Mouse (Mus musculus) frontal cortex, postnatal 25 days (tissue): Measurements from ENCODE around the gene Tmod4.

ENCODE experiments used
- DNase-seq, 2 experiments: peaks; one replicate each; pipeline ENCODE4 v3.0.0; 2022; ENCODE audit warnings: low spot score in 2 of 2

Gene Tmod4

GRCm38 (mm10) chr3:95136336-95136735 is 12.1 kb downstream of the Tmod4 start:
- DNase-seq, result no peak

GRCm38 (mm10) chr3:95139586-95140288 is 15.5 kb downstream of the Tmod4 start:
- no peak for DNase-seq

GRCm38 (mm10) chr3:95140289-95140595 is 16.0 kb downstream of the Tmod4 start:
- DNase-seq, result no peak

- no peak for DNase-seq
These were observed 16.5 kb downstream of the Tmod4 start for GRCm38 (mm10) chr3:95140795-95141194.

- DNase-seq, result no peak
These were observed 17.2 kb downstream of the Tmod4 start for GRCm38 (mm10) chr3:95141474-95141873.

- DNase-seq, result no peak
These were observed 17.8 kb downstream of the Tmod4 start, which contains the start of gene Tnfaip8l2 for GRCm38 (mm10) chr3:95141952-95142616. Gene Tnfaip8l2 (minus strand): TSS chr3:95142360.

- DNase-seq, result peak; percentile 81 to 85
These were observed 18.3 kb downstream of the Tmod4 start for GRCm38 (mm10) chr3:95142617-95143011.

- DNase-seq, result no peak
These were observed 23.6 kb downstream of the Tmod4 start for GRCm38 (mm10) chr3:95147924-95148323.

GRCm38 (mm10) chr3:95153874-95154273 is 29.6 kb downstream of the Tmod4 start:
- no peak for DNase-seq

GRCm38 (mm10) chr3:95159511-95159986 is 35.3 kb downstream of the Tmod4 start:
- no peak for DNase-seq

- peak; percentile 70 to 79 for DNase-seq
These were observed 36.0 kb downstream of the Tmod4 start, which contains the start of gene Sema6c for GRCm38 (mm10) chr3:95159987-95160963. Gene Sema6c (plus strand): TSS chr3:95160457.

- DNase-seq, result no peak
These were observed 36.8 kb downstream of the Tmod4 start for GRCm38 (mm10) chr3:95161041-95161551.

- DNase-seq, result no peak
These were observed 37.5 kb downstream of the Tmod4 start for GRCm38 (mm10) chr3:95161618-95162344.

GRCm38 (mm10) chr3:95162345-95162628 is 38.0 kb downstream of the Tmod4 start:
- no peak for DNase-seq

- no peak for DNase-seq
These were observed 39.4 kb downstream of the Tmod4 start for GRCm38 (mm10) chr3:95163419-95164255.

GRCm38 (mm10) chr3:95164256-95164550 is 39.9 kb downstream of the Tmod4 start:
- DNase-seq, result no peak

GRCm38 (mm10) chr3:95164840-95165239 is 40.6 kb downstream of the Tmod4 start:
- no peak for DNase-seq

- DNase-seq, result no peak
These were observed 45.7 kb downstream of the Tmod4 start for GRCm38 (mm10) chr3:95169996-95170395.

- DNase-seq, result no peak
These were observed 46.8 kb downstream of the Tmod4 start for GRCm38 (mm10) chr3:95171105-95171504.

GRCm38 (mm10) chr3:95172526-95173255 is 48.4 kb downstream of the Tmod4 start:
- DNase-seq, result no peak
